Mouse (Mus musculus) heart, adult 18-20 months (tissue): ENCODE measurements around the gene Fgf16. TPM values are rescaled to one million over a fixed set of nuclear protein-coding genes. Genes with fewer than 3 reads are reported as not detected.

ENCODE experiments used
- DNase-seq, 2 experiments: peaks; one replicate each; pipeline ENCODE4 v3.0.0; 2021 to 2022; ENCODE audit warnings: mixed read lengths in 1 of 2
- long read RNA-seq, 2 experiments: library from polyadenylated mRNA; stranded (forward); transcript quantifications; one replicate each; pipeline ENCODE4 v2.0.0; 2021
- total RNA-seq, 2 experiments: library from RNA; stranded (reverse); gene quantifications; 2 replicates each; pipeline ENCODE4 v1.2.3; 2021

The Fgf16 gene
- total RNA-seq: 10 to 100 TPM; 18.5 to 23.9 TPM
- long read RNA-seq, experiment 1, partial matches to known transcripts: 1 of 3 reads
- long read RNA-seq, experiment 1, other reads (novel, unspliced or antisense): 0 of 3 reads
- long read RNA-seq, experiment 2: 0 reads

DNA sequence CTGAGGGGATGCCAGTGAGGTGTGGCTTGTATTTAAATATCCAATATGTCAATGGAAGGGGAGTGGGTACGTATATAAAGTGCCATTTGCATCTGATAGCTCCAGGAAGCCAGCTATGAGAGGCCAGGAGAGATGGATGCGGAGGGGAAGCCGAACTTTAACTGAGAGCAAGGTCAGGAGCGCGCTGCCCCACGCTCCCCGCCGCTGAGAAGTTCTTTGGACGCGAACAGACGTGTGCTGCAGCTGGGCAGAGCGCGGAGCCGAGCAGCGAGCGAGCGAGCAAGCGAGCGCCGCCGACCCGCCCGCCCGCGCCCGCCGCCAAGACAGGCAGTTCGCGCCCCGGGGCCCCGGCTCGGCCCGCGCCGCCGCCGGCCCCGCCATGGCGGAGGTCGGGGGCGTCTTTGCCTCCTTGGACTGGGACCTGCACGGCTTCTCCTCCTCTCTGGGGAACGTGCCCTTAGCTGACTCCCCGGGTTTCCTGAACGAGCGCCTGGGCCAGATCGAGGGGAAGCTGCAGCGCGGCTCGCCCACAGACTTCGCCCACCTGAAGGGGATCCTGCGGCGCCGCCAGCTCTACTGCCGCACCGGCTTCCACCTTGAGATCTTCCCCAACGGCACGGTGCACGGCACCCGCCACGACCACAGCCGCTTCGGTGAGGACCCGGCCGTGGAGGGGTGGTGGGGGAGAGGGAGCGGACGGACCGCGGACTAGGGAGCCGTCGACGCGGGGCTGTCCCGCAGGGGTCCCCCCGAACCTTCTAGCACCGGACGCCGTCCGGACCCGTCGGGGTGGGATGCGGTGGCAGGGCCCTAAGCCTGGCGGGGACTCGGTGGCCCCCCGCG lies at the start of gene Fgf16:
Gene Fgf16, plus strand, starts transcription at position 118 of the 843 bp plus-strand sequence.
- peak; percentile 14 to 38 for DNase-seq

GRCm38 (mm10) chrX:105714740-105715139 lies 49.3 kb upstream of the Fgf16 start:
- DNase-seq: no peak

DNA sequence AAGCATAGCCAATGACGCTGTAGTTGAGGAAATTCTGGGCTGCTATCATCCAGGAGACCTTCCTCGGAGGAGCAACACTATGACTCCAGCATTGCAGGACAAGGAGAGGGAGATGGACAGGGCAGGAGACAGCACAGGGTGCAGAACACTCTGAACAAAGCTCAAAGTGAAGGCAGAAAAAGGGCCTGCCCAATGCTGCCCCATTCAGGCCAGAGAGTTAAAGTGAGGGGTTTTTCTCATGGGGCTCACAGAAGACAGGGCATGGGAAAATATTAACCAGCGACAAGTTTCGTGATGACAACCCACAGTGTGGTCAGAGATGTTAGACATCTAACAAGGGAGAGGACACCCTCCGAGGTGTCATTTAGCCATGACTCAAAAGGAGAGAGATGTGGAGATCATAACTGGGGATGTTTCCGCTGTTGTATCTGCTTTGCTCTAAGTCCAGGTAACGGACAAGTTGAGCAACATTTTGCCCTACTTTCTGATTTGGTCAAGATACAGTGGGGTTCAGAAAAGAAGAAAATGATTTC lies 48.2 kb upstream of the Fgf16 start:
- DNase-seq: no peak

GRCm38 (mm10) chrX:105718388-105718787 lies 45.7 kb upstream of the Fgf16 start:
- no peak for DNase-seq

DNA sequence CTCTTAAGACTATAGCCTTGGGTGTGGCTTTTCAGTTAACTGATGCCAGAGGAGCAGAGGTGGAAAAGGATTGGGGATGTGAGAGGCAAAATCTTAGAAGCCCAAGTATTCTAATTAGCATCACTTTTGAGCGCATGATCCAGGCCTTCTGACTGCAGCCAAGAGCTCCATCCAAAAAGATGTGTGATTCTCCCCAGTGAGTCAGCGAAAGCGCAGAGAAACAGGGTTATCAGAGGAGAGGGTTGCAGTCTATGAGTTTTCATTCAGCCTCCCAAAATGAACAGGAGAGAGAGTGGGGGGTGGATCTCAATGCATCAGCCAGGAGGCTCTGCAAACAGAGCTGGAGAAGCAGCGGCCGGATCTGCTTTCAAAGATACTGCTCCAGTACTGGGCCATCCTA lies 45.1 kb upstream of the Fgf16 start:
- peak in 1 of 2 experiments; percentile 5 for DNase-seq

DNA sequence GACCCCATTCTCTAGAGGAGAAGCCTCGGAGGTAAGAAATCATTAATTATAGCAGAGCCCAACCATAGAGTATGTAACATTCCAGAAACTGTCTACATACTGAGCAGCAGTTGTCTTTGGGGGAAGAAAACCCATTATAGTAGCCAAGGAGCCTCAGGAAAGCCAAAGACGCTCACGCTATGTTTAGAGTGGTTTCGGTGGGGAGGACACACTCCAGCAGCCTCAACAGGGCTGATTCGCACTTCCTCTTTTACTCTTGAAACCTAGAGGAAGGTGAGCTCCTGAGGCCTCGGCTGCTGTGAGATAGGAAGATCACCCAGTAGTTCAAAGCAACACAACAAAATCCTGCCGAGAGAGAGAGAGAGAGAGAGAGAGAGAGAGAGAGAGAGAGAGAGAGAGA lies 39.9 kb upstream of the Fgf16 start:
- DNase-seq: no peak

GRCm38 (mm10) chrX:105762847-105763527 lies 1.1 kb upstream of the Fgf16 start:
- peak; percentile 9 to 41 for DNase-seq

DNA sequence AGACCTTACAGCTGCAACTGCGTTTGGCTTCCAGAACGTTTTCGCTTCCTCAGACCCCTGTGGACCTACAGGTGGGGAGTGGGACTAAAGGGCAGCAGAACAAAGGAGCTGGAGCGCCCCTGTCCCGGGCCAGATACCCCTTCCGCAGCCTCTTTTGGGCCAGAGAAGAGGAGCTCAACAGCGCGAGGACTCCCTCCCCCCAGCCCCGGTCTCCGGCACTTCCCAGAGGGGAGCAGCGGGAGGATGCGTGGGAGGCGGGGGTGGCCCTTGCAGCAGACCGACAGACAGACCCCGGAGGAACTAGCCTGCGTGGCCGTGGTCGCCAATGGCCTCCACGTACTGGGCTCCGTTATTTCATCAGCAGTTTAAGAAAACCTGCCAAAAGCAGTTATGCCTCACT lies 467 bp upstream of the Fgf16 start:
- DNase-seq: peak; percentile 19 to 43

DNA sequence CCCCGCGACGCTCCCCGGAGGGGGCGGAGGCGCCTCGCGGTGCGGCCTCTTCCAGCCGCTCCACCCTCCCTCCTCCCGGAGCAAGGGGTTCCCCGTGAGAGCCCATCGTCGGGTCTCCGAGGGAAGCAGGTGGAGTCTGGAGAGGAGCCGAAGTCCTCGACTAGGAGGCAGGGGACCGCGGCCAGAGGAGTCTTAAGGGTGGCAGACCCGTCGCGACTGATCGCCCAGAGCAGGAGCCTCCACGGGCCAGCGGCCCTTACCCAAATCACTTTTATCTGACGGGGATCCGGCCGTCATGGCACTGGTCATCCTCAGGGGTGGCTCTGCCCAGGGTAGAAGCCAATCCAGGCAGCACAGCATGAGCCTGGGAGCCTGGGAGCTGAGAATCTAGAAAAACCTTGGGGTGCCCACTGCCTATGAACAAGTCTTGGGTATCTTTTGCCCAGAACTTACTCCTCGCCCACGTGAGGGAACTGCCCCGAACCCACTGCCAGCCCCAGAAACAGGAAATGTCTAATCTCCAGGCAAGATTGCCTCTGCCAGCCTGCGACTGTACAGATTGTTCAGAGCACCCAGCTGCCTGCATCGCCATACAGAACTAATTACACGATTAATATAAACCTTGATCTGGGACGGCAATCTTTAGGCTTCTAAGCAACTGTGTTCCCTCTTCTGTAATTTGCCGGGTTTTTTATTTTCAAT lies 1.1 kb downstream of the Fgf16 start:
- DNase-seq: peak; percentile 13 to 42

GRCm38 (mm10) chrX:105766013-105766412 lies 1.9 kb downstream of the Fgf16 start:
- peak in 1 of 2 experiments; percentile 17 for DNase-seq

- peak; percentile 45 to 46 for DNase-seq
Observed at GRCm38 (mm10) chrX:105767177-105767764, 3.2 kb downstream of the Fgf16 start.

GRCm38 (mm10) chrX:105767932-105768331 lies 3.9 kb downstream of the Fgf16 start:
- DNase-seq: peak in 1 of 2 experiments; percentile 15

DNA sequence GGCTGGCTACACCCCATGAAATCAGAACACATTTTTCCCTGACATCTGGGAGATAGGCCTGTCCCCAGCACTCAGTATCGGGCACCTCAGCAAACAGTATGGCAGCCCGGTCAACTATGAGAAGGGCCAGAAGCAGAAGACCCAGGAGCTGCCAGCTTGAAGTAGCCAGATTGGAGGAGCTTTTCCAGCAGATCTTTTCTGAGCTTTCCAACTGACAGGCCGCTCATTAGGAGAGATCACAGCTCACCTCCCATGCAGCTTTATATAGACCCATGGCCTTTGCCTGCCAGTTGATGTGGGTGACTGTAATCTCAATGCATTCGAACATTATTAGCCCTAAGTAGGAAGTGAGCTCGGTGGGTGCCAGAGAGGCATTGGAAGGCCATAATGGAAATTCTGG lies 9.2 kb downstream of the Fgf16 start:
- DNase-seq: peak in 1 of 2 experiments; percentile 59

- no peak for DNase-seq
Observed at GRCm38 (mm10) chrX:105794806-105795403, 30.8 kb downstream of the Fgf16 start.

DNA sequence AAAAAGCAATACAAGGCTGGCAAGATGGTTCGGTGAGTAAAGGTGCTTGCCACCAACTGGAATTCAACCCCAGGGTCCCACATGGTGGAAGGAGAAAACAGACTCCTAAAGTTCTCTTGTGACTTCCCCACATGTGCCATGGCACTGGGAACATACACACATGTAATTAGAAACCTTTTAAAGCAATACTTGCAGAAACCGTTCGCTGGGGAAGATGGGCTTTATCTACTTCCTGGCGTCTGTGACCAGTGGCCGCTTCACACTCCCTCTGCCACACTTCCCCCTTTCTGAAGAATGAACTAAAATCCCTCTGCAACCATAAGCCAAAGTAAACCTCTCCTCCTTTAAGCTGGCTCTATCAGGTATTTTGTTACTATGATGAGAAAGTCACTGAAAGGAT lies 60.4 kb downstream of the Fgf16 start:
- DNase-seq: no peak

Other genes starting within 250 kb of the Fgf16 start
- gene Atrx, start 165.1 kb downstream of the Fgf16 start, total RNA-seq: 10 to 100 TPM; 48.2 to 61.5 TPM
- 10 to 100 TPM; 38.1 to 47.6 TPM for gene Magt1, start 247.6 kb downstream of the Fgf16 start, total RNA-seq